Mouse (Mus musculus) kidney, adult 10 weeks (tissue): Measurements from ENCODE around the gene Prkaa1. TPM values are rescaled to one million over a fixed set of nuclear protein-coding genes. Genes with fewer than 3 reads are reported as not detected.

Source experiments
- polyA plus RNA-seq: library from polyadenylated mRNA; stranded (reverse); fragments of 350-450 nt; fragmentation: Illumina TruSeq; extraction: RNeasy Lipid Tissue Mini Kit (QIAGEN cat#74804); gene quantifications from one replicate; pipeline ENCODE4 v1.2.3, GENCODE M21; 2014; ENCODE audit warnings: low read depth, low replicate concordance

Prkaa1 gene
- 51.0 TPM for polyA plus RNA-seq

GRCm38 (mm10) chr15:5143361-5144020, at the start of gene Prkaa1:
TSS of gene Prkaa1 (plus strand) at chr15:5143861.

GRCm38 (mm10) chr15:5107686-5108654, 35.7 kb upstream of the Prkaa1 start, which contains the start of gene Card6:
TSS of gene Card6 (minus strand) at chr15:5108539.

GRCm38 (mm10) chr15:5116270-5117030, 27.2 kb upstream of the Prkaa1 start, which contains the start of gene Rpl37:
TSS of gene Rpl37 (plus strand) at chr15:5116645.

GRCm38 (mm10) chr15:5185366-5186292, 42.0 kb downstream of the Prkaa1 start, which contains the start of gene Ttc33:
TSS of gene Ttc33 (plus strand) at chr15:5185525.

Other genes with a start within 250 kb of the Prkaa1 start
- gene Mroh2b, start 245.1 kb upstream of the Prkaa1 start, polyA plus RNA-seq = not detected
- gene C7, start 80.1 kb upstream of the Prkaa1 start, polyA plus RNA-seq = 12.1 TPM
- gene Card6, start 35.3 kb upstream of the Prkaa1 start, polyA plus RNA-seq = 6.0 TPM
- 17.3 TPM for gene Rpl37, start 27.2 kb upstream of the Prkaa1 start, polyA plus RNA-seq
- 69.7 TPM for gene Ttc33, start 41.7 kb downstream of the Prkaa1 start, polyA plus RNA-seq
- 3.6 TPM for gene Ptger4, start 100.3 kb downstream of the Prkaa1 start, polyA plus RNA-seq